Mouse (Mus musculus) stomach, embryonic 15.5 days (tissue): ENCODE measurements at regions not wholly inside any gene's neighbourhood (a gene's known extent, or its start where the extent isn't known, plus 50 kb on each side); places are given as distances from the start of the nearest gene placed in this dataset.

Experiments used
- ATAC-seq: fragments of 200-750 bp; cut with Nextera tagmentation; 2 replicates; pipeline ENCODE4 v1.8.0; 2017; ENCODE audit warnings: low read depth, moderate number of reproducible peaks, moderate TSS enrichment; ENCODE audit not compliant: insufficient read depth, low FRiP score
- H3K27ac ChIP-seq: fragments of 300-500 bp; sonication (generic); 2 replicates; pipeline ENCODE4 v1.5.1; 2015; ENCODE audit warnings: mild to moderate bottlenecking, inconsistent platforms
- H3K27me3 ChIP-seq: fragments of 300-500 bp; sonication (generic); replicated peaks from 2 replicates; pipeline ENCODE4 v1.6.1; 2015; ENCODE audit warnings: inconsistent platforms
- H3K36me3 ChIP-seq: fragments of 300-500 bp; sonication (generic); 2 replicates; pipeline ENCODE4 v1.6.1; 2015; ENCODE audit warnings: inconsistent platforms
- H3K4me1 ChIP-seq: fragments of 300-500 bp; sonication (generic); 2 replicates; pipeline ENCODE4 v1.6.1; 2015; ENCODE audit warnings: inconsistent platforms
- H3K4me2 ChIP-seq: fragments of 300-500 bp; sonication (generic); 2 replicates; pipeline ENCODE4 v1.6.1; 2015; ENCODE audit warnings: mild to moderate bottlenecking, inconsistent platforms
- H3K4me3 ChIP-seq: fragments of 300-500 bp; sonication (generic); replicated peaks from 2 replicates; pipeline ENCODE4 v1.5.1; 2015; ENCODE audit warnings: inconsistent platforms
- H3K9ac ChIP-seq: fragments of 300-500 bp; sonication (generic); 2 replicates; pipeline ENCODE4 v1.6.1; 2015; ENCODE audit warnings: inconsistent platforms
- H3K9me3 ChIP-seq: fragments of 300-500 bp; sonication (generic); 2 replicates; pipeline ENCODE4 v1.6.1; 2016; ENCODE audit warnings: inconsistent platforms
- WGBS: fragments of 180-500 bp; shearing (Covaris S2); methylation state at CpG from one replicate; pipeline ENCODE4 v1.1.7; 2015; 5-methylcytosine and 5-hydroxymethylcytosine counted together

DNA sequence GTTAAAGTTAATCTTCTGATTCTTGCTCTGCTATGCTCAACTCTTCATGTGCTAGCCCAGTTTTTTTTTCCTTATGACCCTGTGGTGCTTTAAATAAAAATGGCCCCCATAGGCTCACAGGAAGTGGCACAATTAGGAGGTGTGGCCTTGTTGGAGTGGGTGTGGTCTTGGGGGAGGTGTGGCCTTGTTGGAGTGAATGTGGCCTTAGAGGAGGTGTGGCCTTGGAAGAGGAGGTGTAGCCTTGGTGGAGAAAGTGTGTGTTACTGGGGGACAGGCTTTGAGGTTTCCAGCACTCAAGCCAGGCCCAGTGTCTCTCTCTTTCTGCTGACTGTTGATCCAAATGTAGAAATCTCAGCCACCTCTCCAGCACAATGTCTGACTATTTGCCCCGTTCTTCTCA is 186.0 kb upstream of the Rhobtb1 start:
- WGBS, result 100% methylated on average over 1 of the region's 1 CpGs
- no peak for ATAC-seq

DNA sequence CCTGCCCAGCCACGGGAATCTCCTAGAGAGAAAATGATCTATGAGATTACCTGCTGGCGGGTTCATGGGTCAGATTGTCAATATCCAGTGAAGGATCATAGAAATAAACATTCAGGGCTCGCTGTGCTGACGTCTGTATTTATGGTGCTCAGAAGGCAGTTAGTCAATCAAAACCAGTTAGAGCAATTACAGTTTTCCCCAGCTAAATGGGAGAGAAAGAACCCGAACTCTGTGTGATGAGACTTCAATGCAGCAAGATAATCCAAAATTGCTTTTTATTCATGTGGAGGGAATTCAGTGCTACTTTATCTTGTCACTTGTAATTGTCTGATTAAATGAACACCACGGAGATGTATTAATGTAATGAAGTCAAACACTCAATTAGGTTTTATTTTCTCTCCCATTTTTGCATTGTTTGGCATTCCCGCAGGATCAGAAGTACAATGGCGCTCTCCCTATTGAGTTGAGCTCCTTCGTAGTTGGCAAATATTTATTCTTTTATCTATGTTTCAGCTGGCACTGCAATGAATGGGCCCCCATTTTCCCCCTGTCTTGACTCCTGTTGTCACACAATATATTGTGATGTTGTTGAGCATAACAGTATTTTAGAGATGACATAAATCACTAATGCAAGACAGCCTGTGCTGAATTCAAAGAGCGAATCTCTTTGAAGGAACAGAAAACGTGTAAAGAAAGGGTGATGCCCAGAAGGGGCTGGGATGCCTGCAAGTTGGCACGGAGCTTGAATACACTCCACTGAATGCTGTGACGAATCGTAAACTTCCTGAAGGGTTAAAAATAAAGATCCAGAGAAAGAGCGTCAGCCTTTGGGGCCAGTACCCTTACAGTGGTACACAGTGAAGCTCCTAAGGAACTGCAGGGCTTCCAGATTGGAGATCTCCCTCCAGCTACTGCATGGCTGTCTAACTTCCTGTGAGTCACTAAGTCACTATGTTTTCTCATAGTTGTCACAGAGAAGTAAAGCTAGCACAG is 183.0 kb upstream of the Rhobtb1 start:
- 53% methylated on average over 15 of the region's 15 CpGs for WGBS

More for the DNA sequence above, 186.0 kb upstream of the Rhobtb1 start:
- H3K36me3 ChIP-seq, result no peaks in the 10 kb centered on the region
- H3K4me2 ChIP-seq, result no peak overlapping the region
- H3K4me1 ChIP-seq, result no peaks in the 10 kb centered on the region
- H3K9me3 ChIP-seq, result no peaks in the 10 kb centered on the region
- H3K27ac ChIP-seq, result no peak overlapping the region
- H3K4me3 ChIP-seq, result no peak overlapping the region
- H3K27me3 ChIP-seq, result no peaks in the 10 kb centered on the region
- H3K9ac ChIP-seq, result no peak overlapping the region

DNA sequence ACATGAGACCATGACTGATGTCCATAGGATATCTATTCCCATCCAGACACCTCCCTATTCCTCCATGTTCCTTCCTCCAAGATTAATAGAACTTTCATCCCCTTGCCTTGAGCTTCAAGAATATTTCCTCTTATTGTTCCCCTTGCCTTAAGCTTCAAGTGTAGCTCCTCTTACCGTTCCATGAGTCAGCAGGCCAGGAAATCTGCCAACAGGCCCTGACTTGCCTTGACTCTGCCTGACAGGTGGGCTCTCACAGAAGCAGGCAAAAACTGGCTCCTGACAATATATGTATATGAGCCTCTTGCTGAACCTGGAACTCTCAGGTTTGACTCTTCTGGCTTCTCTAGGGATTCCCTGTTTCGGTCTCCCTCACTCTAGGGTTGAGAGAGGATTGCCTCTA is 180.7 kb upstream of the Rhobtb1 start:
- Histone ChIP-seq H3K36me3 (no peaks in the 10 kb centered on the region), H3K9me3 (no peaks in the 10 kb centered on the region), H3K4me3 (no peak overlapping the region), H3K4me2 (no peak overlapping the region), H3K27ac (no peak overlapping the region), H3K4me1 (no peaks in the 10 kb centered on the region), H3K9ac (no peak overlapping the region), H3K27me3 (no peaks in the 10 kb centered on the region)
- no peak for ATAC-seq
- WGBS, result 76% methylated on average over 2 of the region's 2 CpGs

More for the DNA sequence above, 183.0 kb upstream of the Rhobtb1 start:
- ATAC-seq, result no peak
- Histone ChIP-seq H3K4me3 (no peak overlapping the region), H3K4me2 (no peak overlapping the region), H3K4me1 (no peaks in the 10 kb centered on the region), H3K9ac (no peak overlapping the region), H3K27me3 (no peaks in the 10 kb centered on the region), H3K27ac (no peak overlapping the region), H3K9me3 (no peaks in the 10 kb centered on the region), H3K36me3 (no peaks in the 10 kb centered on the region)

DNA sequence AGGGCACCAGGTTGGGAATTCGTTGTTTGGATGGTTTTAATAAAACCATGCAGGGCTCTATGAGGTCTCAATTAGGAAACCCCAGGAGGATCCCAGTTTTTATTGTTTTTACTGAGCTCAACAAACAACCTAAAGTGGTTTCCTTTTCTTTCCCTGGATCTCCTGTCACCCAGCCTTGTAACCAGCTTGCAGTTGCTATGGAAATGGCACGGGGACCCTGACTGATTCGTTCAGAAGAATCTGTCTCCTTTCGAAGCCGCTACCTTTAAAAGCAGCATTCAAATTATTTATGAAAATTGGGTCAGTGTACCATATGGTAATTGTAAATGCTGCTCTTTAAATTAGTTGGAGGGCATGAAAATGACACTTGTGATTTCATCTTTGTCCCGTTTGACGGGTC is 176.5 kb upstream of the Rhobtb1 start:
- H3K9me3 ChIP-seq, result no peaks in the 10 kb centered on the region
- no peaks in the 10 kb centered on the region for H3K36me3 ChIP-seq
- no peak overlapping the region for H3K4me3 ChIP-seq
- H3K4me1 ChIP-seq, result no peaks in the 10 kb centered on the region
- no peaks in the 10 kb centered on the region for H3K27me3 ChIP-seq
- no peak overlapping the region for H3K4me2 ChIP-seq
- 78% methylated on average over 7 of the region's 7 CpGs for WGBS
- H3K27ac ChIP-seq, result no peak overlapping the region
- no peak overlapping the region for H3K9ac ChIP-seq
- no peak for ATAC-seq

DNA sequence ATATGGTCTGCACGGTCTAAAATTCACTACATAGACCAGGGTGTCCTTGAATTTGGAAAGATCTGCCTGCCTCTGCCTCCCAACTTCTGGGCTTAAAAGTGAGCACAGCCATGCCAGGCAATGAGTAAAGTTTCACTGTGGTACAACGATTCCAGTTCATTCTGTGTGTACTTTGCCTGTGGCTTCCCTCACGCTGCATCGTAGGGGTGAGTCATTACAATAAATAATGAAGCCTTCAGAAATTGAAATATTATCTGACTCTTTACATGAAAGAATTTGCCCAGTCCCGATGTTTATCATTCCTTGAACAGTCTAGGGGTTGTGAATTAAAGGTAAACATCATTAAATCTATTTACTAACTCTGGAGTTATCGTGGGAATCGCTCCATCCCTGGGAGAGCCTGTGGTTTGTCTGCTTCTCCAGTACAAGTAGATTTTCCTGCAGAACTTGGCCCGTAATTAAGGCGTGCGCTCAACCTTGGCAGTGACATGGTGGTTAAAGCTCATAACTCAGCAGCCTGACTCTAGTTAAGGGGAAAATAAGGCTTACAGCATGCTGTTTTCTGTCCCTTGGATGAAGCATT is 174.7 kb upstream of the Rhobtb1 start:
- peak overlapping the region; percentile 51; the same call in 1 of the 2 replicates for H3K27ac ChIP-seq
- 36% methylated on average over 10 of the region's 10 CpGs for WGBS
- H3K4me3 ChIP-seq, result no peak overlapping the region
- no peaks in the 10 kb centered on the region for H3K36me3 ChIP-seq
- no peaks in the 10 kb centered on the region for H3K27me3 ChIP-seq
- peak; percentile 43; the same call in 1 of the 2 replicates for ATAC-seq
- no peaks in the 10 kb centered on the region for H3K4me1 ChIP-seq
- no peak overlapping the region for H3K9ac ChIP-seq
- no peak overlapping the region for H3K4me2 ChIP-seq
- no peaks in the 10 kb centered on the region for H3K9me3 ChIP-seq

DNA sequence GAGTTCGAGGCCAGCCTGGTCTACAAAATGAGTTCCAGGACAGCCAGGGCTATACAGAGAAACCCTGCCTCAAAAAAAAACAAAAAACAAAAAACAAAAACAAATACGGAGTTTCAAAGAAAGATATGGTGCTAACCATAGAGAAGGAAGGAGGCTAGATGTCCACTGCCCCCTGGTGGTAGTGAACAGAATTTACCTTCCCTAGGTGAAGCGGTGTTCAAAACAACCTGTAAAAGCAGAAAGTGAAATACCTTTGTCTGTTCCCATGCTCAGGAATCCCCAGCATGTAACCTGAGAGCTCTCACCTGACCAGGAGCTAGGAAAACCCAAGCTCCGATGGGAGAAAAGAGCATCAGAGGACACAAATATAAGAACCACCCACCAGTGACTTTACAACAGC is 173.1 kb upstream of the Rhobtb1 start:
- H3K9ac ChIP-seq, result no peak overlapping the region
- H3K4me1 ChIP-seq, result no peaks in the 10 kb centered on the region
- H3K27me3 ChIP-seq, result no peaks in the 10 kb centered on the region
- no peaks in the 10 kb centered on the region for H3K36me3 ChIP-seq
- H3K4me2 ChIP-seq, result no peak overlapping the region
- ATAC-seq, result no peak
- H3K27ac ChIP-seq, result no peak overlapping the region
- no peaks in the 10 kb centered on the region for H3K9me3 ChIP-seq
- no peak overlapping the region for H3K4me3 ChIP-seq
- WGBS, result 60% methylated on average over 4 of the region's 4 CpGs

DNA sequence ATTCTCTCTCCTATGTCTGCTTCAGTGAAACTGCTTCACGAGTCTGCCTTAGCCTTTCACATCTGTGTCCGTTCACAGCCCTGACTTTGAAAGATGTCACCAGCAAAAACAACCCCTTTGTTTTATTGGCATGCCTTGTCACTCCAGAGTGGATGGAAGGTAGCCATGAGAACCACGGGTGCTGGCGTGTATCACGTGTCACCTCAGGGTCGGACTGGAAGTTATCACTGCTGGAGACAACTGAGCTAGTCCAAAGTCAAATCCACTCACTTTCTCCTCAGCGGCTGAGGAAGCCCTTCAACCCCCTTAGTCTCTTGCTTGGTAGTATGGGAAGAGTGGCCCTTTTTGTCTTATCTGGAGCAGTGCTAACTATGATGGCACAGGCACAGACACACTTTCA is 171.3 kb upstream of the Rhobtb1 start:
- Histone ChIP-seq H3K9me3 (no peaks in the 10 kb centered on the region), H3K4me3 (no peak overlapping the region), H3K36me3 (no peaks in the 10 kb centered on the region), H3K4me2 (no peak overlapping the region), H3K4me1 (no peaks in the 10 kb centered on the region), H3K27ac (no peak overlapping the region), H3K9ac (no peak overlapping the region), H3K27me3 (no peaks in the 10 kb centered on the region)
- 67% methylated on average over 7 of the region's 7 CpGs for WGBS
- no peak for ATAC-seq

DNA sequence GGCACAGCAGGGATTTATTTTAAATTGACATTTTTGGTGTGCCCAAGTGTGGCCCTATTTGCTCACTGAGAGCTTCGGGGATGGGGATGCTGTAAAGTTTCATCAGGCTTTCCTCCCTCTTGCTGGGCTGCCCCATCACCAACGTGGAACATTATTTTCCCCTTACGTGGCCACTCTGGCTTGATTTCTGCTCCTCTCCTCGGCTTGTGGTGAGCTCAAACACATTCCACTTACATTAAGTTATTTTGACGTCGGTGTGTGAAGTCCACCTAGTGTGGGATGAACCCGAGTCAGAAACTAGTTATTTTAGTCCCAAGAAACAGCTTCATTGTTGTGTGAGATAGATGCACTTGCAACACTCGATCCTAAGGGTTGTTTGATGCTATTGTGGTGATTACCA is 168.9 kb upstream of the Rhobtb1 start:
- ATAC-seq, result no peak
- 80% methylated on average over 8 of the region's 8 CpGs for WGBS
- H3K4me3 ChIP-seq, result no peak overlapping the region
- H3K9ac ChIP-seq, result no peak overlapping the region
- H3K4me1 ChIP-seq, result no peaks in the 10 kb centered on the region
- no peaks in the 10 kb centered on the region for H3K9me3 ChIP-seq
- H3K4me2 ChIP-seq, result no peak overlapping the region
- no peaks in the 10 kb centered on the region for H3K27me3 ChIP-seq
- no peak overlapping the region for H3K27ac ChIP-seq
- no peaks in the 10 kb centered on the region for H3K36me3 ChIP-seq

DNA sequence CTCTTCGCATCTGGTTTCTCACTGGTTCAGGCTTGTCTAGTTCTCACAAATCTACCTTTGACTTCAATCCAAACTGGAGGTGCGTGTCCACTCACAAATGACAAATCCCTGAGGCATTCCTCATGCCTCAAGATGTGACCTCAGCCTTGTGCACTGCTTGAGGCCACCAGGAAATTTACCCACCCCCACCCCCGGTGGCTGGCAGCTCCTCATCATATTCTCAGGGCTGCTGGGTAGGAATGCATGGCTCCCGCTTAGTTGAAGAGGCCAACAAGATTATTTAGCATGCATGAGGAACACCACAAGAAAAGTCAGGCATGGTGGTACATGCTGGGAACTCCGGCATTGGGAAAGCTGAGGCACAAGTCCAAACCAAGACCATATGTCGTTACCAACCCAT is 160.7 kb upstream of the Rhobtb1 start:
- H3K4me3 ChIP-seq, result no peak overlapping the region
- H3K4me1 ChIP-seq, result no peaks in the 10 kb centered on the region
- WGBS, result 88% methylated on average over 6 of the region's 6 CpGs
- H3K36me3 ChIP-seq, result no peaks in the 10 kb centered on the region
- no peaks in the 10 kb centered on the region for H3K27me3 ChIP-seq
- H3K9ac ChIP-seq, result no peak overlapping the region
- ATAC-seq, result no peak
- no peak overlapping the region for H3K4me2 ChIP-seq
- no peaks in the 10 kb centered on the region for H3K9me3 ChIP-seq
- no peak overlapping the region for H3K27ac ChIP-seq

DNA sequence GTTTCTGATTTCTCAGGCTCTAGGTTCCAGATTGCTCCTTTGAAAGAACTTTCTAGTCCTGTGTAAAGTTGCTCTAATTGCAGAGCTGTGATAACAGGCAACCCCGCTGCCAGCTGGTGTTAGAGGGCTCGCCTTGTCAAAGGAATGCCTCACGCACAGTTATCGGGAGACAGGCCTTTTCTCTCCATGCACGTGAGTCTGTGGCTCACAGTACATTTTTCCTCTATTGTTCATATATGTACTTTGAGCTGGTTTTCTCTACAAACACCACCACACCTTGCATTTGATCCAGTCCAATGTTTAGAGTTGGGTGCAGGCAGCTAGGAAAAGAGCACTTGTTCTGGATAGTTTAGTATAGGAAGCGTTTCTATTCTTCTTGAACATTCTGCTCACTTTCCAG is 151.6 kb upstream of the Rhobtb1 start:
- no peak for ATAC-seq
- no peak overlapping the region for H3K27ac ChIP-seq

DNA sequence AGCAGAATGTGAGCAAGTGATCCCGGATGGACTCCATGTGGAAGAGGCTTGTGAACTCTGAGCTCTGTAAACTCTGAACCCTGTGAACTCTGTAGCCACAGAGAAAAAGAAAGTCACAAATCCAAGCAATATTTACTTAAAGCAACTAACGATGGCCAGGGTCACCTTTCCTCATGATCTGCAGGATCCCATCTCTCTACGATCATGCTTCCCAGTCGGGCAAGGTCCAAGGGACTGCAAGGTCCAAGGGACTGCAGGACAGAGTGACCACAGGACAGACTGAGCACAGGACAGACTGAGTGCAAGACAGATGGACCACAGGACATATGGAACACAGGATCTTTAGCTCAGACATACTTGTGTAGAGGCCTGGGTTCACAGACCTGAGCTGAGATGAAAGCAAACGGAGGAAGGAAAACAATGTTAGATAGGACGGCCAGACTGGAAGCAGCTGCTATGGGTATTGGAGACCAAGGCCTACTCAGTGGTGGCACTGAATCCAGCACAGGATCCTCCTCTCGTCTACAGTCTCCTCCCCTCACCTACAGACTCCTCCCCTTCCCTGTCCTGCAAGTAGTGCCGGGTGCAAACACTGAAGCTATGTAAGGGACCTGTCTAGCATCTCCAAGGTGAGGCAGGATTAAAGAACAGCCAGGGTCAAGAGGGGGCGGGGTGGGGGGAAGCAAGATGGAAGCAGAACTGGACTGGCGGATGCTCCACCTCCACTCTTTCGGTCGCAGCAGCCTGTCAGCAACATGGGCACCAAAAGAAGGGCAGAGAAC is 149.4 kb upstream of the Rhobtb1 start:
- no peak overlapping the region for H3K4me2 ChIP-seq
- WGBS, result 87% methylated on average over 12 of the region's 12 CpGs
- no peaks in the 10 kb centered on the region for H3K4me1 ChIP-seq
- no peaks in the 10 kb centered on the region for H3K27me3 ChIP-seq
- no peak overlapping the region for H3K9ac ChIP-seq
- no peak overlapping the region for H3K4me3 ChIP-seq
- ATAC-seq, result no peak
- no peak overlapping the region for H3K27ac ChIP-seq
- no peaks in the 10 kb centered on the region for H3K9me3 ChIP-seq
- no peaks in the 10 kb centered on the region for H3K36me3 ChIP-seq

More for the DNA sequence above, 151.6 kb upstream of the Rhobtb1 start:
- Histone ChIP-seq H3K27me3 (no peaks in the 10 kb centered on the region), H3K4me1 (no peaks in the 10 kb centered on the region), H3K4me2 (no peak overlapping the region), H3K36me3 (no peaks in the 10 kb centered on the region), H3K9me3 (no peaks in the 10 kb centered on the region), H3K9ac (no peak overlapping the region), H3K4me3 (no peak overlapping the region)
- WGBS, result 76% methylated on average over 6 of the region's 6 CpGs
